Mouse (Mus musculus) stomach, postnatal 0 days (tissue): ENCODE data around the gene Krt18.

ENCODE experiments used
- CTCF ChIP-seq: IDR thresholded peaks from 2 replicates; pipeline ENCODE4 v1.5.1; 2016; ENCODE audit warnings: antibody characterized with exemption, low read depth, mild to moderate bottlenecking, moderate library complexity
- EP300 ChIP-seq: optimal IDR thresholded peaks from 2 replicates; pipeline ENCODE3; 2016; ENCODE audit warnings: antibody characterized with exemption

GRCm38 (mm10) chr15:102012260-102012765 is 15.7 kb upstream of the Krt18 start:
- TF ChIP-seq CTCF (no peak), EP300 (no peak)
